Mouse (Mus musculus): Measurements from ENCODE around the gene Mrpl28. TPM values are rescaled to one million over a fixed set of nuclear protein-coding genes. Genes with fewer than 3 reads are reported as not detected.
"Not testable (repeated sequence)": the region's sequence is repeated elsewhere in the genome, so short reads cannot be mapped to it uniquely, and the experiment has no call there.

The Mrpl28 gene
- 100 to 1,000 TPM; 165 to 179 TPM for total RNA-seq (2021)
- long read RNA-seq, experiment 1, transcript Mrpl28-203 (5 exons, 1,002 nt): minor isoform, 6 of 285 reads
- long read RNA-seq, experiment 1, transcript Mrpl28-201 (5 exons, 1,068 nt): major isoform, 253 of 285 reads
- long read RNA-seq, experiment 1, partial matches to known transcripts: 22 of 285 reads
- long read RNA-seq, experiment 1, other reads (novel, unspliced or antisense): 3 of 285 reads
- long read RNA-seq, experiment 2, transcript Mrpl28-201 (5 exons, 1,068 nt): major isoform, 133 of 165 reads
- long read RNA-seq, experiment 2, transcript Mrpl28-203 (5 exons, 1,002 nt): minor isoform, 5 of 165 reads
- long read RNA-seq, experiment 2, partial matches to known transcripts: 22 of 165 reads
- long read RNA-seq, experiment 2, other reads (novel, unspliced or antisense): 4 of 165 reads

DNA sequence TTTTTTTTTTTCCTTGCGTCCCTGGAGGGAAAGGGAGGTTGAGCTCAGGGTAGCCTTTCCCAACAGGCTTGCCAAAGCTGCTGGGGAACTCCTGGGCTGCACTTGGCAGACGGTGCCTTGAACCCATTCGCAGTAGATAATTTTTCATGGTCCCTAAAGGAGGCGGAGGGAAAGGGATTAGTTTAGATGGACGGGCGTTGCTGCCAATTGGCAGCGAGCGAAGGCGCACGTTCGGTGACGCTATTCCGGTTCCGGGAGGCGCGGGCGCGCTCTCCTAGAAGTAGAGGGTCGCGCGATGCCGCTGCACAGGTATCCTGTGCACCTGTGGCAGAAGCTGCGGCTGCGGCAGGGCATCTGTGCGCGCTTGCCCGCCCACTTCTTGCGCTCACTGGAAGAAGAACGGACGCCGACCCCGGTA lies at the start of gene Mrpl28:
TSS of gene Mrpl28 (plus strand) at position 234 of the 418 bp plus-strand sequence.
- peak; percentile 94 to 96 for DNase-seq

DNA sequence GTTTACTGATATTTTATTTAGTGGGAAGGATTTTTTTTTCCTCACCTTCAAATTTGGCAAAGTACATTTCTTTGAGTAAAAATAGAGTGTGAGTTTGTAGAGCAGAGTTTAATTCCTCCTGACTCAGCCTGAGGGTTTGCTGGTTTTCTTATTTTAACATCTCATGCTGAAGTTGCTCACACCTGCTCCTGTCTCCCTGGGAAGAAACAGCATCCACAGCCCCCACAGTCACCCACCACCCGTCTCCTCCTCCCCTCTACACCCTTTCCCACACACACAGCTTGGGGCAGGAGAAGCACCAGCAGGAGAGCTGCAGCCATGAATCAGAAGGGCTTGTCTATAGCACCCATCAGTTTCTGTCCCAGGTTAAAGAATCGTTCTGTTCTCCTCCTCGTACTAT lies 48.1 kb upstream of the Mrpl28 start:
- no peak for DNase-seq

DNA sequence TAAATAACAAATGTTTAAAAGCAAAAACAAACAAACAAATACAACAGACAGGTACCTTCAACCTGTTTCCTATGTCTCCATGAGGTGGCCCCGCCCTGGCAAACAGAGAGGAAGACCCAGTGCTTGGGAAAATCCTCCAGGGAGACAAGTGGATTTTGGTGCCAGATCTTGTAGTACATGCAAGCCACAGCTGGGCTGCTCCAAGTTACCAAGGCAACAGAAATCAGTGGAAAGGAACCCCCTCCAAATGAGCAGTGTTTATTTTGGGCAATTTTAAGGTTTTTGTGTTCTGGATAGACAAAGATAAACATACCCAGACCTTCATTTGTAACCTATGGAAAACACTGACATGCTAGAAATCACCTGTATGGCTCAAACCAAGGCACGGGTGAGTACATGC lies 44.4 kb upstream of the Mrpl28 start:
- DNase-seq: no peak

DNA sequence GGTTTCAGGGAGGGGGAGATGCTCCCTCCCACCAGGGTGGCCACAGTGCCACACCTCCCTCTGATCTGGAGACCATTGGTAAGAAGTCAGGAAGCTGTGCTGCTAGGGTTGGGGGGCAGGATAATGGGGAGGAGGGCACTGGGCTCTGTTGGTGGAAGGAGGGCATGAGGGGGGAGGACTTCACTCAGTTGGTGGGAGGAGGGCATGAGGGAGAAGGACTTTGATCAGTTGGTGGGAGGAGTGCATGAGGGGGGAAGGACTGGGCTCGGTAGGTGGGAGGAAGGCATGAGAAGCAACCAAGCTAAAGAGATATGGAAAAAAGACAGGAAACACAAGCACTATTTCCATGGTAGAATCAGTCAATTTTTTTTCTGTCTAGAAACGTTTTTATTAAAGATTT lies 42.4 kb upstream of the Mrpl28 start:
- DNase-seq: no peak

DNA sequence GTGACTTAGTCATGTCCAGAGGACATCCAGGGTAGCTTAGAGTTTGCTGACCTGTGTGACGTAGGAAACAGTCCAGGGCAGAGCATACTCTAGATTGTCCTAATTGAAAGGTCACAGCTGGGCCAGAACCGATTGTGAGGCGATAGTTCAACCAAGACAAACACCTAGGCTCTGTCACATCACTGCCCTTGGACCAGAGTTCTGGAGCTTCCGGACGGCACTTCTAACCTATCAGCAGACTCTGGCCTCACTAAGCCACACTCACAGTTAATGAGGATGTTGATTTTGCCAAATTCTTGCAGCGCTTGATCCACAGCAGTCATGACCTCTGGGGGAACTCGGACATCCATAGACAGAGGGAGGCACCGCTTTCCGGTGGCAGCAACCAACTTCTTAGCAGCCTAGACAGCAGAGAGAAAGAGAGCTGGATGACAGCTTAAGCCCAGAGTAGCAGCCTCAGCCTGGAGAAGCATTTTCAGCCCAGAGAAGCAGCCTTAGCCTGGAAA lies 36.2 kb upstream of the Mrpl28 start:
- no peak for DNase-seq

DNA sequence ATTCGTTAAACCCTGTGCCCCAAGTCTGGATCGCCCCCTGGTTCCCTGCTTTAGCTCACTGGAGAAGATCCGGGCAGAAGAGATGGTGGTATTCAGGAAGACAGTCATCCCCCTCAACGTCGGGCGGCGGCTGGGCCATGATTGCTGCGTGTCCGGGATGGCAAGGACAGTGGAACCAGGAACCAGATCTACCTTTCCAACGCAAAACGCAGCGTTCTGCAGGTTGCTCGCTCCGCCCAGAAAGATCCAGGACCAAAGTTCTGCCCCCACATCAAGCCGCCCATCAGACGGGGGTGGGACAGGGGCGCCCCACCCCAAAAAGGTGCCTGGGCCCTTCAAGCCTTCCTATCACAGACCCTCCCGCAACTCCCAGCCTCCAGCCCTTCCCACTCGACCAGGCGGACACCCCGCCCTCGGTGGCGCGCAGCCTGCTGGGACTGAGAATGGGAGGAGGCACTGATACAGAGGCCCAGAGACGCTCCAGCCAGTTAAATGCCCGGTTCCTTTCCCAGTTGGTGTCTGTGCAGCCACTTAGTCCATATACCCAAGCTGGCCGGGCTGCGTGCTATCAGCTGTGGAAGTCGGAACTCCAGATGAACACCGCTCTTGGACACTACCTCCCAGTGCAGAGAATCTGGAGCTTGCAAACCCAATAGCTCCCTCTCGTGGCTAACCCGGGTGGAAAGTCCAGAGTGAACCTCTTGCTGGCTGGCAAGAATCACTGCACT lies 33.2 kb upstream of the Mrpl28 start, which contains the start of gene Decr2:
TSS of gene Decr2 (minus strand) at position 433 of the 728 bp plus-strand sequence.
- DNase-seq: peak; percentile 92 to 94

DNA sequence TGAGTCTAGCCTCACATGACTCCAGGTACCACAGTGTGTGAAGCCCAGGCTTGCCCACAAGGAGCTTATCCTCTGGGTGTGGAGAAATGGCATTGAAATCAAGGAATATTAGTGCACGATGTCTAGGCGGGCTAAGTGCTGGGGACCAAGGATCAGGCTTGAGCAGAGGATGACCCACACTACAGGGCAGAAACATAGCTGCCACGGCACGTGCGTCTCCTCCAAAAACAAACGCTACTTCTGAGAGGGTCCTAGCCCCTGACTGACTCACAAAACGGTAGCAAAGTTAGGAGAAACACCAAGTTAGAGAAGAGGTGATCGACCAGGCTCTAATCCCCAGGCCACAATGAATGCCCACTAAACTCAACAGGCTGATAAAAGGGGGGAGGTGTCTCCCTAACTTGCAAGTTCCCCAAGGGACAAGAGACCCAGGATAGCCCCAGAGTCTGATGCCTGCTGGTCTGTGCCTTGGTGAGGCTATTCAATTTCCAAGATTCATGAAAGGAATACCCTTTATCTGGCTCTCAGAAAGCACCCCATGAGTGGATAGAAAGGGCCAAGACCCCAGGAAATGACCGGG lies 28.7 kb upstream of the Mrpl28 start:
- DNase-seq: no peak

DNA sequence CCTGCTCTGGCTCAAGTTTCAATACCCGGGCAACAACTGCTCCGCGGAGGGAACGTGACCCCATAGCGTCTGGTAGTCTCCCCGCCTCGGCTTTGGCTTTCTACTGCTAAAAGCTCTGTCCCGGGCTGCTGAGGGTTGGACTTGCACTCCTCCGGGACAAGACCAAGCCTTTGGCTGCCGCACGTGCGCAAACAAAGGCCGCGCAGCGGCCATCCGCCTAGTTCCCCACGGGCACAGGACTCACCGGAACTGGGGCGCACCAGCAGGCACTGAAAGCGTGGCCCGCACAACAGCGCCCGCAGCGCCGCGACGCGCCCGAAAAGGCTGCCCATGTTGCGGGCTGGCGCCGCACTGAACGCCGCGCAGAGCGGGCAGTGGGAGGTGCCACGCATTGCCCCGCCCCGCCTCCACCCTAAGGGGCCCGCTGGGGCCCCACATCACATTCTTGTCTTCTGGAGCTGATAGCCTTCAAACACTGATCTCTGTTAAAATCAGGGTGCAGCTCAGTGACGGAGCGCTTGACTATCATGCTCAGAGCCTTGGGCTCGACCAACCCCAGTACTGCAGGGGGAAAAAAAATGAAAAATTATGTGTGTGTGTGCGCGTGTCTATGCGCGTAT lies 28.1 kb upstream of the Mrpl28 start, which contains the start of gene Nme4:
TSS of gene Nme4 (minus strand) at position 482 of the 620 bp plus-strand sequence.
- DNase-seq: peak; percentile 38 to 69

DNA sequence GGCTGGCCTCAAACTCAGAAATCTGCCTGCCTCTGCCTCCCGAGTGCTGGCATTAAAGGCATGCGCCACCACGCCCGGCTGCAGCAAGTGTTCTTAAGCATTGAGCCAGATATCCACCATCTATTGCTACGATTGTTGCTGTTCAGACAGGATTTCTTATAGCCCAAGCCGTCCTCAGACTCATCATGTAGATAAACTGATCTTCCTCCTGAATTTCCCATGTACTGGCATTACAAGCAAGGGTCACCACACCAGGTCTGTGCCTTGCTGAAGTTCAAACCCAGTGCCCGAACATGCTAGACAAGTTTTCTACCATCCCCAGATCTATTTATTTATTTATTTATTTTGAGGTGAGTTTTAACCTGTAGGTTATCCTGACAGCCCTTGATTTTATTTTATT lies 24.8 kb upstream of the Mrpl28 start:
- DNase-seq: no peak

DNA sequence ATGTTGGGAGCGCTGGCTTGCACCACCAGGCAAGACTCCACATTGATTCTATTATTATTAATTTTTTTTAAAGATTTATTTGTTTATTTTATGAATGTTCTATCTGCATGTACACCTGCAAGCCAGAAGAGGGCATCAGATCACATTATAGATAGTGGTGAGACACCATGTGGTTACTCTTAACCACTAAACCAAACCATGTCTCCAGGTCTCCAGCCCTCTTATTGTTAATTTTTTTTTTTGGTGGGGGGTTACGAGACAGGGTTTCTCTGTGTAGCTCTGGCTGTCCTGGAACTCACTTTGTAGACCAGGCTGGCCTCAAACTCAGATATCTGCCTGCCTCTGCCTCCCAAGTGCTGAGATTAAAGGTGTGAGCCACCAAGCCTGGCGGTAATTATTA lies 24.0 kb upstream of the Mrpl28 start:
- DNase-seq: not testable (repeated sequence)

DNA sequence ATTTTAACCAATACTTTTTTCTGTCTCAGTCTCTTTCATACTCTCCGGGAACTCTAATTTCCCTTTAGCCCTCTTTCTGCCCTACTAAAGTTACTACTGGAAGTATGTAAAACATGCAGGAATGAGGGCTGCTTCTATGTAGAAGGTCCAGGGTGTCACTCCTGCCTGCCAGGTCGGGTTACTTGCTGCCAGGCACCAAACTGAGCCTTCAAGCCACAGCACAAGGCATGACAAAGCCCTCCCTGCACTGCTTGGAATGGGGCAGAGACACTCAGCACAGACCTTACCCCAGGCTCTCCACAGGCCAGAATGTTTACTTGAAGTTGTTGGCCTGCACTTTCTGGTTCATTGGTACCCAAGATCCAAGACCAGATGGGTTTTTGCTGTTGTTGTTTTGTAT lies 23.1 kb upstream of the Mrpl28 start:
- no peak for DNase-seq

DNA sequence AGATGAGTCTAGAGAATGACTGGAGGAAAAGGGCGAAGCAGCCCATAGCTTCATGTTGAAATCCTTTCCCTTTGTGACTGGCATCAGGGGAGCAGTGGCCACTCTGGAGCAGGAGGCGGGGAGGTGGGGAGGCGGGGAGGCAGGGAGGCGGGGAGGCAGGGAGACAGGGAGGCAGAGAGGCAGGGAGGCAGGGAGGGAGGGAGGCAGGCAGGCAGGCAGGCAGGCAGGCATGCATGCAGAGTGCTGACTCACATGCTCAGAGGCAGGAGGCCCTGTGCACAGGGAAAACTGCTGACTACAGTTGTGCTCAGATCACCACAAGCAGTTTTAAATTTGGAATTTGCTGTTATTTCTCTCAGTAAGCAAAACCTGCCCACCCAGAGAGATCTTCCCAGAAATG lies 21.8 kb upstream of the Mrpl28 start:
- peak in 1 of 2 experiments; percentile 61 for DNase-seq

DNA sequence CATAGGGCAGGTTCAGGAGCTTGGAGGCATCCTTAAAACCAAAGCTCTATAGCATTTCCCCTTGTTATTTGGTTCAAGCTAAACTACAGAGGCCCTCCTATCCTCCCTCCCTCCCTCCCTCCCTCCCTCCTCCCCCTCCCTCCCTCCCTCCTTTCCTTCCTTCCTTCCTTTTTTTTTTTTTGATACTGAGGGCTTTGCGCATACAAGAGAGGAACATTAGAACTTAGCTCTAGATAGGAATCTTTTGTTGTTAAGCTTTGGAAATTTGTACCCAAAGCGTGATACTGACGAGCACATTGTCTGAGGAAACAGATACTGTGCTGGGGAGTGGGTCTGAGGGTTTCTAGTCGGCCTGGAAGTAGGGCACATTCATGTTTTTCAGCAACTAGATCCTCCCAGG lies 17.7 kb upstream of the Mrpl28 start:
- no peak for DNase-seq

DNA sequence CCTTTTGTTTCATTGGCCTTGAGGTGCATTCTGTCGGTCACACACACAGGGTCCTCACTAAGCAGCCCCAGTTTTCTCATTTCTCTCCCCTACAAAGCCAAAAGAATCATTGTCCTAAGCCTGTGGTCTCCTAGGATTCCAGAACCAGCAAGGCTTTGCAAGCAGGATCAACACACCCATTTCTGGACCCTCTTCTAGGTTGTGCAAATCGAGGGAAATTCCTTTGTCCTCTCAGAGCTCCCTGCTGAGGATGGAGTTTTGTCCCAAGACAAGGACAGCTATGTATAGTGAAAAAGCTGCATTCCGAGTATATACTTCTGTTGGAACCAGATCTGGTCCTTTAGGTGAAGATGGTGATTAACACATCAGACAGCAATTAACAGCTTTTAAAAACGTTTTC lies 13.1 kb upstream of the Mrpl28 start:
- DNase-seq: no peak

DNA sequence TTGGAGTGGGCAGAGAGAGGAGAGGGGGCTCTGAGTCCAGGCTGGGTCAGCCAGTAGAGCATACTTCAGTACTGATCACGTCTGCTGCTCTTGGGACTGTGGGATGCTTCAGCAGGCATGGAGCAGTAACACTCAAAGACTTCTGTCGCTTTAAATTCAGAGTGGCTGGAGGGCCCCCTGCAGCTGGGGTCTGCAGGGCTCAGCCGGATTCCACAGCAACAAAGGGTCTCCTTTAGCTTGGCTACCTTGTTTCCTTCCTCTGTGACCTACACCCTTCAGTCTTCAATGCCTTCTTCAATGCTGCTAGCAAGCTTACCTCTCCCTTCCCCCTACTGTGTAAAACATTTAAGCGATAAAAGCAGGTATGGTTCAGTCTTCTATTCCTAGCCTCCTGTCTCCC lies 12.3 kb upstream of the Mrpl28 start:
- no peak for DNase-seq

DNA sequence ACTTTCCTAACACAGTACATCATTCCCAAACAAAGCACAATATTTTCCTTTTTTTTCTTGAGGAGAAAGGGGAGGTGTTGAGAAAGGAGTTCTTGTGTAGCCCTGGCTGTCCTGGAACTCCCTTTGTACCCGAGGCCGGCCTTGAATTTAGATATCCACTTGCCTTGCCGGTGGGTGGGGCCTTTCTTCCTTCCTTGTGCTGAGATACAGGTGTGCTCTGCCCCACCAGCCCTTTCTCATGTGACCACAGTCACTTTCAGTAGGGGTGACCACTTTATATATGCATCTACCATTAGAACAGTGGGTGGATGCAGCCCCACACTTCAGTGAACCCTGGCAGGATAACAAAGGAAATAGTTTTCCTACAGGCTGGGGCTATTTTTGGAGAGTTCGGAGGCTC lies 11.6 kb upstream of the Mrpl28 start:
- no peak for DNase-seq

DNA sequence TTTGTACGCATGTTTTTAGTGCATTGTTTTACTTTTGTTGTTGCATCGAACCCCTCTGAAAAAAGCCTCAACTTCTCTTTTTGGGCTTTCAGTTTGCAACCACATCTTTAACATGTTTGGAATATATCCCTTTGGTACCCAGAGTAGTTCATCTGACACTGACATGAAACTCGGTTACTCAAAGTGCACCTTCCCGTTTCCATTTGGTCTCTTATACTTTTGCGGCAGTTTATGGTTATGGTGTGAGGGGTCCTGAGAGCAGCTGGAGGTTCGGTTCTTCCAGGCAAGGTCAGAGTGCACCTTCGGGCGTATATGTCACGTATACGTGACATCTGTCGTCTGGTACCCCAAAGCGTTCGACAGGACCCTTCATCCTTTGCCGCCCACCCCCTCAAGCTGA lies 10.5 kb upstream of the Mrpl28 start:
- DNase-seq: no peak

DNA sequence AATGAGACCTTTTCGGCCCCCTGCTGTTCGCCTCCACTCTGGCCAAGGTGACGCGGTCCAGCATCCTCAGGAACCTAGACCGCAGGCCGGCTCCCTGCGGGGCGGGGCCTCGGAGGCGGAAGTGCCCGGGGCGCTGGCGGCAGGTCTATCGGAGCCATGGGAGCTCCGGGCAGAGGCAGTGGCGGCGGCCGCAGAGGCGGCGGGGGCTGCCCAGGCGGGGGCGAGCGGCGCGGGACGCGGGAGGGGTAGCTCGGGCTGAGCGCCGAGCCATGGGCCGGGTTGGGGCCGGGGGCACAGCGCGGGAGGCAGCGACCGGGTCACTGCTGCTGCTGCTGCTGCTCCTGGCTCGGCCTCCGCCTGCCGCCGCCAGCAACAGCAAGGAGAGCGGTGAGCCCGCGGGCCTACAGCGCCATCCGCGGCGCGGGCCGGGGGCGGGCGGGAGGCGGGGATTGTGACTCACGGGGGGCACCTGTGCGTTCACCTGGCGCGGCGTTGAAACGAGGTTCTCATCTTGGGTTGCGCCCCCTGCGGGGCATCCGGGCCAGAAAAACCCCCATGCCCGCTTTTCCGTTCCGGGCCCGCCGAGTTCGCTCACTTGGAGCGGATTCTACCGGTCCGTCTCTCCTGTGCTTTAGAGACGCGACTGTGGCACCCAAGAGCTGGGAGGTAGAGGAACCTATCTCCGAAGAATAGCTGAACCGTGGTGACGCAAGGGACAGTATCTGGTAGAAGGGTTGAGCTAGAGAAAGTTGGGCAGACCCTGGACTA lies 9.9 kb upstream of the Mrpl28 start, which contains the start of gene Tmem8:
TSS of gene Tmem8 (plus strand) at position 119 of the 768 bp plus-strand sequence.
- DNase-seq: peak; percentile 58 to 72

DNA sequence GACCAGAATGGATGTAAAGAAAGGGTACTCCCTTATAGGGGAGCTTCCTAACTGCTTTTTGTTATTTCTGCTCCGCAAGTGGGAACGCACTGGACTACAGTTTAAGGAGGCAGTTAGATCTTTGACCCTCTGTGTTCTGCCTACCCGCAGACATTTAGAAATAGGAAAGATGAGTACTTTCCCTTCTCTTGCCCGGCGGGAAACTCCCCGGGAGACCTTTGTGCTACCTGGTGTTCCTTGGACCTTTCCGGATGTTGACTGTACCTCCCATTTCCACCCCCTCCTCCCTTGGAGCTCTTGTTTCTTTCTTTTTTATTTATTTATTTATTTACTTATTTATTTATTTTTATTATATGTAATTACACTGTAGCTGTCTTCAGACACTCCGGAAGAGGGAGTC lies 9.2 kb upstream of the Mrpl28 start:
- no peak for DNase-seq

DNA sequence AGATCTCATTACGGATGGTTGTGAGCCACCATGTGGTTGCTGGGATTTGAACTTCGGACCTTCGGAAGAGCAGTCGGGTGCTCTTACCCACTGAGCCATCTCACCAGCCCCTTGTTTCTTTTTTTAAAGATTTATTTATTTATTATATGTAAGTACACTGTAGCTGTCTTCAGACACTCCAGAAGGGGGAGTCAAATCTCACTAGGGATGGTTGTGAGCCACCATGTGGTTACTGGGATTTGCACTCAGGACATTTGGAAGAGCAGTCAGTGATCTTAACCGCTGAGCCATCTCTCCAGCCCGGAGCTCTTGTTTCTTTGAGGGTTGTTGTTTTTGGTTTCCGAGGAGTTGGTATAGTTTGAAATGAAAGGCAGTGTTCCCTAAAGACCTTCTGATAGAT lies 8.8 kb upstream of the Mrpl28 start:
- DNase-seq: not testable (repeated sequence)

DNA sequence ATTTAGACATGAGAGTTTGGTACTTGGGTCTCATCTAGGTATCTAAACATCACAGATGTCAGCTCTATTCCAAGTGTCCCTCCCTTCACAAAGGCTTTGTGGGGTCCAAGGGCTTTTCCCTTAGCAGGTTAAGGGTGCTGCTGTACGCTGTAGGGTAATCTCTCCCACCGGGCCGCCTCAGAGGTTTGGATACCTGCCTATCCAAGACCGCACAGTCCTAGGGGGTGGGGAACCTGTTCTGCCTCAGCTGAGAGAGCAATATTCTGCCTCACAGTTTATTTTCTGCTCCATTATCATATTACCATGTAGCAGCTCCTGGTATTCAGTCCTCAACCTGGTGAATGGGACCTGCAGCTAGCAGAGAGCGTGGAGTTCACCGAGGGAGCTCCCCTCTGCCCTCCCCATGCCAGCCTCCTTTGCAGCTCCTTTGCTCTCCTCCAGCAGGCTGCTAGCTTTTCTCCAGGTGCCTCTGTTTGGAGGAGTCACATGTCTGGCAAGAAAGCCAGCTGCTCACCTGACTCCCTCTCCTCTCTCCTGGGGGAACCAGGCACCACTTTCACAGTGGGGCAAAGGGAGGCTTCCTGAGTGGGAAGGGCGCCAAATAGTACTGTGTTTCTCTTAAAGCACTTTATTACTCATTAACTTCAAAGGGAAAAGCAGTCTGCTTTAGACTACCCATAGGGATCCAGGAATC lies 7.9 kb upstream of the Mrpl28 start:
- no peak for DNase-seq
